Mouse (Mus musculus) ES-E14 (cell line): ENCODE results near the gene Uck2.

Source experiments
- CHD2 ChIP-seq: IDR thresholded peaks from 2 replicates; pipeline ENCODE4 v1.6.1; 2014; ENCODE audit warnings: mild to moderate bottlenecking, low read depth, low read length, inconsistent platforms
- HCFC1 ChIP-seq: IDR thresholded peaks from 2 replicates; pipeline ENCODE4 v1.6.1; 2012; ENCODE audit warnings: low read length, inconsistent platforms, borderline replicate concordance; ENCODE audit not compliant: insufficient read depth
- ZC3H11A ChIP-seq: IDR thresholded peaks from 2 replicates; pipeline ENCODE4 v1.6.1; 2012; ENCODE audit warnings: low read depth, mild to moderate bottlenecking, inconsistent platforms, low read length, borderline replicate concordance
- ZNF384 ChIP-seq: IDR thresholded peaks from 2 replicates; pipeline ENCODE4 v1.6.1; 2012; ENCODE audit warnings: low read depth, low read length, inconsistent platforms

GRCm38 (mm10) chr1:167273380-167274163, 11.5 kb downstream of the Uck2 start:
- no peak for TF ChIP-seq ZNF384
- no peak for TF ChIP-seq ZC3H11A
- TF ChIP-seq HCFC1 = no peak
- no peak for TF ChIP-seq CHD2
